Mouse (Mus musculus) spleen, adult 2 months (tissue): ENCODE measurements around the gene Abca1. TPM values are rescaled to one million over a fixed set of nuclear protein-coding genes. Genes with fewer than 3 reads are reported as not detected.

Experiments
- DNase-seq, 2 experiments: peaks; one replicate each; pipeline versions ENCODE4 v3.0.0 to v3.0.0-alpha.2; 2012 to 2021; ENCODE audit warnings: low spot score in 2 of 2, low read depth in 1 of 2
- H3K27ac ChIP-seq: fragments of 200-500 bp; 2 replicates; pipeline ENCODE4 v1.5.1; 2012; ENCODE audit warnings: low read length, inconsistent platforms; ENCODE audit not compliant: insufficient read depth
- H3K27me3 ChIP-seq: fragments of 200-500 bp; 2 replicates; pipeline ENCODE4 v1.6.1; 2012; ENCODE audit warnings: mild to moderate bottlenecking, moderate library complexity, low read length, inconsistent platforms; ENCODE audit not compliant: control insufficient read depth, insufficient read depth
- H3K36me3 ChIP-seq: fragments of 200-500 bp; 2 replicates; pipeline ENCODE4 v1.6.1; 2012; ENCODE audit warnings: mild to moderate bottlenecking, low read length, inconsistent platforms; ENCODE audit not compliant: control insufficient read depth, insufficient read depth
- H3K4me1 ChIP-seq: fragments of 200-500 bp; 2 replicates; pipeline ENCODE4 v1.6.1; 2011; ENCODE audit warnings: inconsistent platforms; ENCODE audit not compliant: control insufficient read depth, insufficient read depth, insufficient read length
- H3K4me3 ChIP-seq: fragments of 200-500 bp; 2 replicates; pipeline ENCODE4 v1.5.1; 2011; ENCODE audit warnings: mild to moderate bottlenecking, inconsistent platforms; ENCODE audit not compliant: insufficient read depth, insufficient read length; ENCODE audit errors: extremely low read depth
- CTCF ChIP-seq: fragments of 200-500 bp; IDR thresholded peaks from 2 replicates; pipeline ENCODE4 v1.5.1; 2011; ENCODE audit warnings: mild to moderate bottlenecking, inconsistent platforms; ENCODE audit not compliant: insufficient read depth, insufficient read length, insufficient replicate concordance; ENCODE audit errors: extremely low read depth
- POLR2A ChIP-seq: fragments of 200-500 bp; IDR thresholded peaks from 2 replicates; pipeline ENCODE4 v1.6.1; 2011; ENCODE audit warnings: low read depth, low read length, inconsistent platforms
- WGBS: fragments of 180-500 bp; shearing (Covaris S2); methylation state at CpG from one replicate; pipeline ENCODE4 v1.1.7; 2018; 5-methylcytosine and 5-hydroxymethylcytosine counted together
- polyA plus RNA-seq: library from polyadenylated mRNA; depleted of rRNA; stranded (reverse); fragments of >200 nt; gene quantifications from 2 replicates; pipeline ENCODE4 v1.2.3, GENCODE M21; 2012

The Abca1 gene
- polyA plus RNA-seq, 1 experiment: 7.6 TPM

GRCm38 (mm10) chr4:53165231-53165630 is 5.5 kb upstream of the Abca1 start:
- TF ChIP-seq CTCF: no peak
- TF ChIP-seq POLR2A: no peak
- no peak for DNase-seq
- no peaks in the 10 kb centered on the region for H3K36me3 ChIP-seq
- H3K27ac ChIP-seq: no peak overlapping the region
- H3K27me3 ChIP-seq: no peaks in the 10 kb centered on the region
- H3K4me3 ChIP-seq: no peak overlapping the region
- WGBS: 85% methylated on average over 16 of the region's 25 CpGs
- 0 out of 2 replicates have a peak, but pooled peaks cover 2% of the 10 kb centered on the region for H3K4me1 ChIP-seq

GRCm38 (mm10) chr4:53159176-53159575 is 519 bp downstream of the Abca1 start:
- 1% methylated on average over 20 of the region's 20 CpGs for WGBS
- peak overlapping the region; percentile 79 for H3K27ac ChIP-seq
- H3K36me3 ChIP-seq: no peaks in the 10 kb centered on the region

GRCm38 (mm10) chr4:53158634-53159033 is 1.1 kb downstream of the Abca1 start:
- peak; percentile 88 for TF ChIP-seq CTCF
- TF ChIP-seq POLR2A: no peak

More at GRCm38 (mm10) chr4:53159176-53159575, 519 bp downstream of the Abca1 start:
- Histone ChIP-seq H3K27me3 (no peaks in the 10 kb centered on the region), H3K4me1 (peaks cover 12% of the 10 kb centered on the region), H3K4me3 (peak overlapping the region; percentile 70)
- no peak for TF ChIP-seq CTCF
- TF ChIP-seq POLR2A: no peak
- DNase-seq: peak in 1 of 2 experiments; percentile 22

GRCm38 (mm10) chr4:53155471-53155870 is 4.2 kb downstream of the Abca1 start:
- DNase-seq: no peak
- H3K27ac ChIP-seq: no peak overlapping the region
- no peaks in the 10 kb centered on the region for H3K27me3 ChIP-seq
- H3K4me3 ChIP-seq: no peak overlapping the region
- H3K4me1 ChIP-seq: peaks cover 16% of the 10 kb centered on the region
- TF ChIP-seq POLR2A: no peak
- TF ChIP-seq CTCF: no peak
- 79% methylated on average over 11 of the region's 11 CpGs for WGBS
- peaks cover 3% of the 10 kb centered on the region; the same call in 1 of the 2 replicates for H3K36me3 ChIP-seq

More at GRCm38 (mm10) chr4:53158634-53159033, 1.1 kb downstream of the Abca1 start:
- under 1% methylated on average over 18 of the region's 18 CpGs for WGBS
- DNase-seq: peak; percentile 70 to 92
- Histone ChIP-seq H3K27ac (peak overlapping the region; percentile 79), H3K4me1 (peaks cover 12% of the 10 kb centered on the region), H3K36me3 (no peaks in the 10 kb centered on the region), H3K4me3 (peak overlapping the region; percentile 70), H3K27me3 (no peaks in the 10 kb centered on the region)

GRCm38 (mm10) chr4:53153711-53154110 is 6.0 kb downstream of the Abca1 start:
- TF ChIP-seq CTCF (no peak), POLR2A (no peak)
- WGBS: 88% methylated on average over 6 of the region's 6 CpGs
- H3K27ac ChIP-seq: no peak overlapping the region
- peaks cover 24% of the 10 kb centered on the region for H3K4me1 ChIP-seq
- no peak overlapping the region for H3K4me3 ChIP-seq
- H3K36me3 ChIP-seq: peaks cover 3% of the 10 kb centered on the region; the same call in 1 of the 2 replicates
- no peak for DNase-seq
- H3K27me3 ChIP-seq: no peaks in the 10 kb centered on the region

GRCm38 (mm10) chr4:53153061-53153460 is 6.6 kb downstream of the Abca1 start:
- Histone ChIP-seq H3K27ac (no peak overlapping the region), H3K27me3 (no peaks in the 10 kb centered on the region), H3K4me3 (no peak overlapping the region), H3K36me3 (peaks cover 3% of the 10 kb centered on the region; the same call in 1 of the 2 replicates), H3K4me1 (peaks cover 25% of the 10 kb centered on the region)
- no peak for TF ChIP-seq CTCF
- no peak for TF ChIP-seq POLR2A
- no peak for DNase-seq
- 94% methylated on average over 4 of the region's 4 CpGs for WGBS

GRCm38 (mm10) chr4:53152655-53153054 is 7.0 kb downstream of the Abca1 start:
- TF ChIP-seq CTCF (no peak), POLR2A (no peak)
- H3K27me3 ChIP-seq: no peaks in the 10 kb centered on the region
- H3K36me3 ChIP-seq: peaks cover 3% of the 10 kb centered on the region; the same call in 1 of the 2 replicates
- no peak overlapping the region for H3K4me3 ChIP-seq
- DNase-seq: no peak
- no peak overlapping the region for H3K27ac ChIP-seq
- 81% methylated on average over 5 of the region's 5 CpGs for WGBS
- peaks cover 23% of the 10 kb centered on the region for H3K4me1 ChIP-seq
